Mouse (Mus musculus): ENCODE measurements at regions not wholly inside any gene's neighbourhood (a gene's known extent, or its start where the extent isn't known, plus 50 kb on each side); places are given as distances from the start of the nearest gene placed in this dataset.

DNA sequence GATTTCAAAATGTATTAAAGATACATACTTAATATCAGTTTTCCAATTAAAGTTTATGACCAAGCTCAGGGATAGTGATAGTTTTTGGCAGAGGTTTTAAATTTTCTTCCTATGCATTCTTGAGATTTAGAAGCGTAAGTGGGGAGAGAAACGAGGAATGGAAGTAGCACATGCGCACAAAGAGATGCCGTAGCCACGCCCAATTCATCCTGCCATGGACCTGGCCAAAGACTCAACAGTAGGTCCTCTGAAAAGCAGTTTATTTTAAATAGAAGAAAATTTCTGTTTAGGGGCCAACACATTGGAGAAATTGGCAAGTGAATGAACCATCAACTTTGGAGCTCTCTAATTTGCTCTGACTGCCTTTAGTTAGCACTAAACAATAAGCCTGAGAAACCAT, 73.5 kb upstream of the 4933412E24Rik start:
- Histone ChIP-seq H3K9ac (replicated peaks; ENCODE audit: low read depth, low read length) (no peak overlapping the region), H3K4me3 (ENCODE audit: low read depth, low read length) (no peak overlapping the region), H3K27me3 (ENCODE audit: control insufficient read depth, insufficient read depth, low read length) (no peaks in the 10 kb centered on the region), H3K4me1 (ENCODE audit: control insufficient read depth, insufficient read depth, low read length) (no peaks in the 10 kb centered on the region), H3K27ac (ENCODE audit: low read length) (no peak overlapping the region), H3K9me3 (ENCODE audit: control insufficient read depth, low read depth, low read length) (no peaks in the 10 kb centered on the region), H3K36me3 (ENCODE audit: control insufficient read depth, insufficient read depth, low read length) (no peaks in the 10 kb centered on the region), H3K4me2 (replicated peaks; ENCODE audit: low read depth, low read length) (no peak overlapping the region)
- WGBS: 94% methylated on average over 5 of the region's 5 CpGs
- no peak for ATAC-seq (ENCODE audit: insufficient number of reproducible peaks, insufficient read depth, low FRiP score, low read depth)

DNA sequence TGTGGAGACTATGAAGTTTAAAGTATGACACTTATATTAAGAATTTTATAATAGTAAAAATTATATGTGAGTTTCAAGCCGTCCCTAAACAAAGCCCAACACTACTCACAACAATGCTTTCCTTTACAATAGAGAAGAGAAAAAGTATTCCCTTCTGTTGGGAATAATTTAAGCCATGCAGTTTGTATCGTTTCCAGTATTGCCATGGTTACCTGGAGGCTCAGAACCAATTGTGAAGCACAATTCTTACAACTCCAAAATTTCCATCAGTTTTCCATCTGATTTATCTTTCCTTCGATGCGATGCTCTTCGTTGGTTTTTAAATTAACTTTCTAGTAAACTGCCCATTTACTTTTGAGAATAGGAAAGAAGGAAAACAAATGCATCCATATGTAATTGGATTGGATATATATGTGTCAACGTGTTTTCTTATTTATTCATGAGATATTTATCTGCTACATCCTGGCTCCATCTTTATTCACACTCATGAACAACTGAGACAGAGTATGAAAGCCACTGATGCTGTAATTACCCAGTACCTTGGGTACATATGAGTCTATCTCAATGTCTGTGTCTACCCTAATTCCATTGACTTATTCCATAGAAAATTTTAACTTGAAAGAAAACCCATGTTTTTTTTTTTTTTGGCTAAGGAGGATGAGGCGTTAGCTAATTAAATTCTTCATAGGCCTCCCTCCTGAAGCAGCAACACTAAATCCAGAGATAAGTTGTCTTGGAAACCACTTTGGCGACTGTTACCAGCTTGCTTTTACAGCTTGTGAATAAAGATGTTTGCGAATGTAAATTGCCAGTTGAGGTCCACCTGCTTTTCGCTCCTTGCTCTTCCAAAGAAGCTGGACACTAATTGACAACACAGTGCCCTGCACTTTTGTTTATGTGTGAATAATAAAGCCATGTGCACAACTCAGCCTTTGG, 72.8 kb upstream of the 4933412E24Rik start:
- WGBS: 85% methylated on average over 10 of the region's 10 CpGs
- Histone ChIP-seq H3K4me1 (ENCODE audit: control insufficient read depth, insufficient read depth, low read length) (no peaks in the 10 kb centered on the region), H3K9me3 (ENCODE audit: control insufficient read depth, low read depth, low read length) (no peaks in the 10 kb centered on the region), H3K9ac (replicated peaks; ENCODE audit: low read depth, low read length) (no peak overlapping the region), H3K27ac (ENCODE audit: low read length) (no peak overlapping the region), H3K36me3 (ENCODE audit: control insufficient read depth, insufficient read depth, low read length) (no peaks in the 10 kb centered on the region), H3K4me3 (ENCODE audit: low read depth, low read length) (no peak overlapping the region), H3K27me3 (ENCODE audit: control insufficient read depth, insufficient read depth, low read length) (no peaks in the 10 kb centered on the region), H3K4me2 (replicated peaks; ENCODE audit: low read depth, low read length) (no peak overlapping the region)
- ATAC-seq (ENCODE audit: insufficient number of reproducible peaks, insufficient read depth, low FRiP score, low read depth): no peak
